Mouse (Mus musculus) midbrain, postnatal 0 days (tissue): Measurements from ENCODE around the gene Agbl5. TPM values are rescaled to one million over a fixed set of nuclear protein-coding genes. Genes with fewer than 3 reads are reported as not detected.

Experiments used
- ATAC-seq: fragments of 200-750 bp; cut with Nextera tagmentation; 2 replicates; pipeline ENCODE4 v1.8.0; 2017; ENCODE audit warnings: moderate number of reproducible peaks, mild to moderate bottlenecking, moderate TSS enrichment, moderate library complexity; ENCODE audit not compliant: low FRiP score
- DNase-seq: peaks from one replicate; pipeline ENCODE4 v3.0.0-alpha.2; 2015; ENCODE audit warnings: low spot score
- H3K27ac ChIP-seq: fragments of 300-500 bp; sonication (generic); 2 replicates; pipeline ENCODE4 v1.5.1; 2014; ENCODE audit warnings: low read depth, mild to moderate bottlenecking, low read length, mixed read lengths
- H3K27me3 ChIP-seq: fragments of 300-500 bp; sonication (generic); 2 replicates; pipeline ENCODE4 v1.6.1; 2014; ENCODE audit warnings: low read length, control low read depth, mixed read lengths; ENCODE audit not compliant: insufficient read depth
- H3K36me3 ChIP-seq: fragments of 300-500 bp; sonication (generic); 2 replicates; pipeline ENCODE4 v1.6.1; 2014; ENCODE audit warnings: low read length, control low read depth, mixed read lengths; ENCODE audit not compliant: insufficient read depth
- H3K4me1 ChIP-seq: fragments of 300-500 bp; sonication (generic); 2 replicates; pipeline ENCODE4 v1.6.1; 2014; ENCODE audit warnings: mild to moderate bottlenecking, control low read depth, antibody characterized with exemption, low read length, mixed read lengths; ENCODE audit not compliant: insufficient read depth
- H3K4me2 ChIP-seq: fragments of 300-500 bp; sonication (generic); 2 replicates; pipeline ENCODE4 v1.6.1; 2014; ENCODE audit warnings: low read depth, mild to moderate bottlenecking, low read length, mixed read lengths; ENCODE audit not compliant: poor library complexity, severe bottlenecking
- H3K4me3 ChIP-seq: fragments of 300-500 bp; sonication (generic); 2 replicates; pipeline ENCODE4 v1.5.1; 2014; ENCODE audit warnings: low read depth, mild to moderate bottlenecking, low read length, moderate library complexity
- H3K9ac ChIP-seq: fragments of 300-500 bp; sonication (generic); replicated peaks from 2 replicates; pipeline ENCODE4 v1.6.1; 2014; ENCODE audit warnings: mild to moderate bottlenecking, low read length, moderate library complexity, mixed read lengths; ENCODE audit not compliant: poor library complexity, severe bottlenecking
- H3K9me3 ChIP-seq: fragments of 300-500 bp; sonication (generic); 2 replicates; pipeline ENCODE4 v1.6.1; 2016; ENCODE audit warnings: low read length, control low read depth
- CTCF ChIP-seq: IDR thresholded peaks from 2 replicates; pipeline ENCODE4 v1.5.1; 2016; ENCODE audit warnings: antibody characterized with exemption, mild to moderate bottlenecking
- WGBS: fragments of 180-500 bp; shearing (Covaris S2); extraction: QIAGEN DNeasy Blood & Tissue Kit; methylation state at CpG from one replicate; pipeline ENCODE4 v1.1.7; 2014; 5-methylcytosine and 5-hydroxymethylcytosine counted together
- polyA plus RNA-seq: library from polyadenylated mRNA; unstranded; fragments of >200 nt; fragmentation: Nextera tagmentation; extraction: Ambion mirVana; gene quantifications from 2 replicates; pipeline ENCODE4 v1.2.1, GENCODE M21; 2015
- total RNA-seq: library from RNA; depleted of rRNA; stranded (reverse); fragments of >200 nt; gene quantifications from 2 replicates; pipeline ENCODE4 v1.2.3, GENCODE M21; 2014

Gene Agbl5
- total and polyA plus RNA-seq, 2 experiments from 2014 or later = 22.3 to 50.7 TPM

DNA sequence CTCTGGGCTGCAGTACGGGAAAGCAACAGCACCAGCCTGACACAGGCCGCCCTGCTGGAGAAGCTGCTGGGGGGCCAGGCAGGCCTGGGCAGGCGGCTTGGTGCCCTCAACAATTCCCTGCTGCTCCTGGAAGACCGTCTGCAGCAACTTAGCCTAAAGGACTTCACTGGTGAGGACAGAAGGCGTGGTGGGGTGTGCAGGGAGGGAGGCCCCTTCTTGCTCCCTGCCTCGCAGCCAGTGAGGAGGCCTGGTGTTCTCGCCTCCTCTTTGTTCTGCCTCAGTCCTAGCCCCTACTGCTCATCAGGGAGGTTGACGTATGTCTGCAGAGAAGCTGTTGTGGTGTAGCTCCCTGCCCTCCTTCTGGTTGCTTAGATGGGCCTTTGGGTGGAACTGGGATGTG, 30.2 kb downstream of the Agbl5 start:
- no peak overlapping the region for H3K4me3 ChIP-seq
- H3K27ac ChIP-seq = no peak overlapping the region
- ATAC-seq (no peak), DNase-seq (no peak)
- peaks cover 3% of the 10 kb centered on the region; the same call in 1 of the 2 replicates for H3K4me1 ChIP-seq
- no peaks in the 10 kb centered on the region for H3K9me3 ChIP-seq
- no peak overlapping the region for H3K9ac ChIP-seq
- H3K4me2 ChIP-seq = no peak overlapping the region
- WGBS = 79% methylated on average over 8 of the region's 8 CpGs
- no peaks in the 10 kb centered on the region for H3K27me3 ChIP-seq
- TF ChIP-seq CTCF = no peak
- H3K36me3 ChIP-seq = no peaks in the 10 kb centered on the region

DNA sequence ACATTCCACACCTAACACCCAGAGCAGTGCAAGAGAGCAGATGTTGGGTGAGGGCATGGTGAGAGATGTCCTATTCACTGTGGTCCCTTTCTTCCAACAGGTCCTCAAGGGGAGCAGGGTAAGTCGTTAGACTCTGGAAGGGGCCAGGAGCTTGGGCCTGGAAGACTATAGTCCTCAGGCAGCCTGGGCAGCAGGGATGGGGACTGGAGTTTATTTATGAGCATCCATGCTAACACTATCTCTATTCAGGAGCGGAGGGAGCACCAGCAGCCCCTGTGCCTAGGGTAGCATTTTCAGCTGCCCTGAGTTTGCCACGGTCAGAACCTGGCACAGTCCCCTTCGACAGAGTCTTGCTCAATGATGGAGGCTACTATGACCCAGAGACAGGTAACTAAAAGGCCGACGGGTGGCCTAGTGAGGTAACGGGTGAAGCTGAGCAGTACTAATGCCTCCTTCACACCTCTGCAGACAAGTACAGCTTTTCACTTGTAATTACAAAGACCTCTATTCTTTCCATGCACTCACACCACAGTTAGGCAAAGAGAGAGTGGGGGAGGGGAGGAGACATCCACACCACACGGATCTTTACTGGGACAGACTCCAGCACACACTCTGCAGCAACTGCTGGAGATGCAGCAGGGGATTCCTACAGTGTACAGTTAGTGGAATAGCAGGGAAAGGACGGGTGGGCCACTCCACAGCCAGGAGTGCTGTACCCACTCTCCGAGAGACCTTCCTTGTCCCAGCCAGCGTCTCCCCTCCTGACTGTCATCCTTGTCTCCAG, 31.5 kb downstream of the Agbl5 start:
- H3K9me3 ChIP-seq = no peaks in the 10 kb centered on the region
- H3K4me3 ChIP-seq = no peak overlapping the region
- no peak overlapping the region for H3K9ac ChIP-seq
- H3K27me3 ChIP-seq = no peaks in the 10 kb centered on the region
- ATAC-seq = no peak
- no peak overlapping the region; the same call in 1 of the 2 replicates for H3K27ac ChIP-seq
- WGBS = 68% methylated on average over 11 of the region's 11 CpGs
- H3K4me1 ChIP-seq = peaks cover 3% of the 10 kb centered on the region; the same call in 1 of the 2 replicates
- H3K4me2 ChIP-seq = no peak overlapping the region
- DNase-seq = no peak
- H3K36me3 ChIP-seq = no peaks in the 10 kb centered on the region
- no peak for TF ChIP-seq CTCF

- DNase-seq (no peak), ATAC-seq (no peak)
- H3K36me3 ChIP-seq = no peaks in the 10 kb centered on the region
- peaks cover 1% of the 10 kb centered on the region; the same call in 1 of the 2 replicates for H3K4me1 ChIP-seq
- no peaks in the 10 kb centered on the region for H3K9me3 ChIP-seq
- no peak for TF ChIP-seq CTCF
- no peak overlapping the region for H3K9ac ChIP-seq
- H3K4me3 ChIP-seq = no peak overlapping the region
- peak overlapping the region; percentile 88; the same call in 1 of the 2 replicates for H3K4me2 ChIP-seq
- no peak overlapping the region for H3K27ac ChIP-seq
- 66% methylated on average over 19 of the region's 19 CpGs for WGBS
- H3K27me3 ChIP-seq = no peaks in the 10 kb centered on the region
These were observed 32.1 kb downstream of the Agbl5 start for GRCm38 (mm10) chr5:30920621-30921020.

DNA sequence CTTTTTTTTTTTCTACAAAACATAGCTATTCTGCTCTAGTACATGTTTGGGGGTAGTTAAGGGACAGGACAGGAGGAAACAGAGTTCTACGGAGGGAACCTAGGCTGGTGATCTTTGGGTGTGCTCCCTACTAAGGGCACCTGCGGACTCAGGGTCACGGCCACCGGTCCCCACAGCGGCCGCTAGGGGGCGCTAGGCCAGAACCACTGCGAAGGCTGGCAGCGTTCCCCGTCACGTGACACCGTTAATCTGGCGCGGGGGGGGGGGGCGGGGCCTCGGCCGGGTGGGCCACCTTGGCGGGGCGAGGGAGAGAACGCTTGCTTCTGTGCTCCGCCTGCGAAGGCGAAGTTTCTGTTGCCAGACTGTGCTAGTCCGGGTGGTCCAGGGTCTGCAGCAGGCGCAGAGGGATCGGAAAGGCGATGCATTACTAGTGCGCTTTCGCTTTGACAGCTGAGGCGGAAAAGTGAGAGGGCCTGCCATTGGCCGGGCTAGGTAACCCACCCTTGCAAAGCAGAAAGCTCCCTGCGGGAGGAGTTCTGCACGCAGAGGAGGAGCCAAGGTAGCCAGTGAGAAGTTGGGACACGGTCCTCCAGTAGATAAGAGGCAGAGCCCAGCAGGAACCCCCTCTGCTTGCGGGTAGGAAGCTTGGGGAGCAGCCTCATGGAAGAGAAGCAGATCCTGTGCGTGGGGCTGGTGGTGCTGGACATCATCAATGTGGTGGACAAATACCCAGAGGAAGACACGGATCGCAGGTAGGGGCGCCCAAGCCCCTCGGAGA, 33.0 kb downstream of the Agbl5 start, which contains the start of gene Khk:
TSS of gene Khk (plus strand) at position 176 of the 778 bp plus-strand sequence.
- Histone ChIP-seq H3K27me3 (no peaks in the 10 kb centered on the region), H3K4me2 (peak within 1 kb of the TSS; percentile 88), H3K9me3 (no peaks in the 10 kb centered on the region), H3K4me1 (no peaks in the 10 kb centered on the region), H3K9ac (peak within 1 kb of the TSS; percentile 65), H3K4me3 (peak within 1 kb of the TSS; percentile 55), H3K27ac (peak within 1 kb of the TSS; percentile 55), H3K36me3 (no peaks in the 10 kb centered on the region)
- peak; percentile 74 for ATAC-seq
- peak; percentile 92 for DNase-seq
- peak; percentile 89 for TF ChIP-seq CTCF
- WGBS = 2% methylated on average over 35 of the region's 40 CpGs

DNA sequence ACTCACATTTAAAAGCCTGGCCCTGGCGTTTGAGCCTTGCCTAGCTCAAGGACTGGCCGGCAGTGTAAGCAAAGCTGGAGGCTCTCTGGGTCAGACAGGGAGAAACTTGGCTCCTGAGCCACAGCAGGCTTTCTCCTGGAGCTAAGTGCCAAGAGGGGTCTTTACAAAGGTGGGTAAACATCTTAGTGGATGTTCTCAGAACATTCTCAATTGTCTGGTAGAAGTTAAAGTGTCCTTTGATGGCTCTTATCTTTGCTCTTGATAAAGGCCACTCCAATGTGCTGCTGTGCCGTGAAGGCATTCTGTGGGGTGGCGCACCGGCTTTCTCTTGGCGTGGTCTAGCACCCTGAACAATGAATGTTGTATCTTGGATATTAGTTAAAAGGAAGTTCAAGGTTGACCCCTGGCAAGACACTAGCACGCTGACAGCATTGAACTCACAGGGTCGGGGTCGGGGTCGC, 34.1 kb downstream of the Agbl5 start:
- no peaks in the 10 kb centered on the region for H3K27me3 ChIP-seq
- DNase-seq (no peak), ATAC-seq (no peak)
- no peak overlapping the region for H3K27ac ChIP-seq
- no peak for TF ChIP-seq CTCF
- no peak overlapping the region for H3K4me3 ChIP-seq
- peak overlapping the region; percentile 65 for H3K9ac ChIP-seq
- no peaks in the 10 kb centered on the region for H3K4me1 ChIP-seq
- WGBS = 74% methylated on average over 10 of the region's 10 CpGs
- no peaks in the 10 kb centered on the region for H3K9me3 ChIP-seq
- H3K4me2 ChIP-seq = peak overlapping the region; percentile 88
- no peaks in the 10 kb centered on the region for H3K36me3 ChIP-seq

DNA sequence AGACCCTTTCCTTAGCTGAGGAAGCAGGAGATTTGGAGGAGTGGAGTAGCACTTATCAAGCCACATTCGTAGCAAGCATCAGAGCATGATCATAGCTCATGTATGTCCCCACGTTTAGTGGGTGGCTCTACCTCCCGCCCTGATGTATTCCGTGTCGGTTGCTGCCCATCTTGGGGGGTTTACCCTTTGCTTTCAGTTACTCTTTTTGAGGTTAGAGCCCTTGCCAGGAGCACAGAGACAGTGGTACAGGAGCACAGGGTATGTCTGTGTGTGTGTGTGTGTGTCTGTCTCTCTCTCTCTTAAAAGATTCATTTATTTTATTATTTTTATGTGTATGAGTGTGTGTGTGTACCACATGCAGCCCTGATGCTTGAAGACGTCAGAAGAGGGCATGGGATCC, 34.6 kb downstream of the Agbl5 start:
- Histone ChIP-seq H3K4me2 (no peak overlapping the region), H3K36me3 (no peaks in the 10 kb centered on the region), H3K4me3 (no peak overlapping the region), H3K27me3 (no peaks in the 10 kb centered on the region), H3K27ac (no peak overlapping the region), H3K9ac (no peak overlapping the region), H3K4me1 (no peaks in the 10 kb centered on the region), H3K9me3 (no peaks in the 10 kb centered on the region)
- no peak for ATAC-seq
- TF ChIP-seq CTCF = no peak
- WGBS = 90% methylated on average over 6 of the region's 6 CpGs
- DNase-seq = no peak
